Mouse (Mus musculus) layer of hippocampus, postnatal 10 days (tissue): ENCODE measurements around the gene Cpeb4. TPM values are rescaled to one million over a fixed set of nuclear protein-coding genes. Genes with fewer than 3 reads are reported as not detected.
"Not testable (repeated sequence)": the region's sequence is repeated elsewhere in the genome, so short reads cannot be mapped to it uniquely, and the experiment has no call there.

Experiments
- DNase-seq, 2 experiments: peaks; one replicate each; pipeline ENCODE4 v3.0.0; 2021; ENCODE audit warnings: low spot score in 2 of 2
- long read RNA-seq: library from polyadenylated mRNA; stranded (forward); transcript quantifications from one replicate; pipeline ENCODE4 v2.0.0, GENCODE M21; 2023
- total RNA-seq, 2 experiments: library from RNA; stranded (reverse); gene quantifications; 2 replicates each; pipeline ENCODE4 v1.2.3; 2021

The Cpeb4 gene
- 100 to 1,000 TPM; 134 to 142 TPM for total RNA-seq
- long read RNA-seq, full-length matches to known transcripts = 3 of 11 reads
- long read RNA-seq, partial matches to known transcripts = 7 of 11 reads
- long read RNA-seq, other reads (novel, unspliced or antisense) = 1 of 11 reads

DNA sequence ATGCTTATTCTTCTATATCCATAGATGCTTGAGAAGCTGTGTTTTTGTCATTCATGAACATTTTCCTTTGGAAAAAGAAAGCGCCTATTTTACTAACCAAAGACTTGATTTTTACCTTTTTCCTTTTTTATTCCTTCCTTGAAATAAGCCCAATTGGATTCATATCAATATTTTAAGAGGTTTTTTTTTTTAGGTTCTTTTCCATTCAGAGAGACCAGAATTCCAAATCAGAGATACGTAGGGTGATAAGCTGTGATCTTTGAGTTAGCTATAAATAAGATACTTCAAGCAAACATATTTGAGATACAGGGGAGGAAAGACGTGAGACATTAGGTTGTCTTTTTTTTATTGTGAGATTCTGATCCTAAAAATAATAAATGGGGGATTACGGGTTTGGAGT is at the start of gene Cpeb4:
Cpeb4 (plus strand) TSS at position 301 of the 400 bp plus-strand sequence.
- DNase-seq = no peak

DNA sequence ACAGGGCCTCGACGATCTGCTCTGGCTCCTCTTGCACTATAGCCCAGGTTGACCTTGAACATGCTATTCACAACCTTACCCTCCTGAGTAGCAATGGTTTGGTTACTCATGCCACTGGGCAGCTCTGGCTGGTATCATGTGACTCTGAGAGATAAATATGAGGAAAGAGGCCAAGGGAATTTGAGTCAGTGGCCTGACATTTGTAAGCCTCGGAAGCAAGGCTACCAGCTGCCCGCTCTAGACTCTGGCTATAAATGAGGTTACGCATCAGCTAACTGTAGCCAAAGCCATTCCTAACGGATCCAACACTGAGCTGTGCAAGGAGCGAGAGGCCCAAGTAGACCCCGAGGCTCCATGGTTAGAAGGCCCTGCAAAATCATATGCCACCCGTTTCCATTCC is 49.5 kb upstream of the Cpeb4 start:
- DNase-seq = no peak

DNA sequence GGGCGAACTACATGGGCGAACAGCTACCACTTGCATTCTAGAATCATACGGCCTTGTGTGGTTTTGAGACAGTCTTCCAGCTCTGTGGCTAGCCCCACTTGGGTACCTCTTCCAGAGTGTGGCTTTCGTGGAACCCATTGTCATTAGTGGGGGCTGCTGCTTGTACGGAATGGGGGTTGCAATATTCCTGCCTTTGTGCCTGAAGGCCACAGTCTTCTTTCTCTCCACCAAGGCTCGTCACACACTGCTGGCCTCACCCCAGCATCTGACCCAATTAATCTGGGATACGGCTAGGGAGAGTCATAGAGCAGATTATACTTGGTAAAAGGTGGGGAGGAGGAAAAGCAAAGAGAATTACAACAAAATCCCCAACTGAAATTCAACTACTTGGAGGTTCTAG is 48.5 kb upstream of the Cpeb4 start:
- no peak for DNase-seq

DNA sequence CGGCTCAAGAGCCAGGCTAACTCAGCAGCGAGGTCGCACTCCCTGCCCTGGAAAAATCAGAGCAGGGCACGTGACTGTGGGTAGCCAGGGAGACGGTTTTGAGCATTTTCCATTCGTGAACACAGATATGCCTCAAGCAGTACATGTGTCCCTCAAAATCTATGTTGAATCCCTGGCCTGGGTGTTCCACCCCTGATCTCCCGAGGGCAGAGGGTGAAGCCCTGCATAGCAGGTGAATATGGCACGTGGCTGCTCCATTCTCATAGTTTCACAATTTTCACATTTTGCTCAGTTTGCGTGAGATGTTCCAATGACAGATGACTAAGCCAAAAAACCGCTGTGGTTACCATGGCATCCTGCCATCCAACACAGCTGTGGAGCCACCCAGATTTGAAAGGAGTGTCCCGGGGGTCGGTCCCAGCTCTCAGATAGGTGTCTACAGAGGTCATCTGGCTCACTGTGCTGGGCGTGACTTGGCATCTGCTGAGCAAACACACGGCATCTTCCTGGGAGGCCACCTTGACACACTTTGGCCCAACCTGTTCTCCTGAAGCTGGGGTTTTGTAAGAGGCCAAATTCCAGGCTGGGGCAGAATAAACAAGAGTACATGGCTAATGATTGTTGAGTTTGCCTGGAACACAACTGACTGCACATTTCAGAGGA is 47.4 kb upstream of the Cpeb4 start:
- no peak for DNase-seq

DNA sequence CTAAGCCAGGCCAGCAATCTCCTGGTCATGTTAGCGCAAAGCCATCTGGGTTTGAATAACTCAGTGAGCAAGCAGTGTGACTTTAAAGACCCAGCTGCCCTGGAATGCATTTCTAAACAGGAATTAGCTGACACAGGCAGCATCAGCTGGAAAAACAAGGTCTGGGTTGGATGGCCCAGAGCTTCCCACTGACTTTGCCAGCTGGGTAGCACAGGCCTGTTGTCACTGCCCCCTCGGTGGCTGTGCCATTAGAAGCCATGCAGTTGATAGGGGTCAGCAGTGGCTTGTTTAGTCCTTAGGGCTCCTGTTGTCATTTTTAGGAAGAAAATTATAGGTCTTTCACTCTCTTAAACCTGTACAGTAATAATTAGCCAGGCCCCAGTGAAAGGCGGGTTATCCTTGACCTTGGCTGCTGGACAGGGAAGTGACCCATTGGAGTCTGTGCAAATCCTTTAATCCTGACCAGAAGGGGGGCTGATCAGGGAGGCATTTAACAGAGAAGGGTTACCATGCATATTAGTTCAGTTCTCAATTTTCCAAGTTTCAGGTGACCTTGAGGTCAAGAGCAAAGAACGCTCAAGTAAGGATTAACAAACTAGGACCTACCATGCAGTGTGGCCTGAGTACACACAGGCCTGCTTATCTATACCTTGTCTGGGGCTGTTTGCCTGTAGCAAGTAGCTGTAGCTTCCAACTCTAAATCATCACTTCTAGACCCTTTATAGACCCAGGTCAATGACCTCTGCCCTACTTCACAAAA is 43.8 kb upstream of the Cpeb4 start:
- no peak for DNase-seq

DNA sequence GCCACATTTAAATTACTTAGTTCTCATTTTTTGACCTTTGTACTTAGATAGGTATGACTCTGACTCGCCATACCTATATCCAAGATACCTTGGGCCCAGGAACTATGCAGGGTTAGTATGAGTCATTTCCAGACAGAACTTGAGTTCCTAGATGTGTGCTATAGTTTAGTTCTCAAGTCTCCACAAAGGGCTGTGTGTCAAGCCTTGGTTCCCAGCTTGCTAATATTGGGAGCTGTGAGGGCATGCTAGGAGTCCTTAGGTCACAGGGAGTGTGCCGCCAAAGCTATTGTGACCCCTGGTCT is 43.3 kb upstream of the Cpeb4 start:
- no peak for DNase-seq

DNA sequence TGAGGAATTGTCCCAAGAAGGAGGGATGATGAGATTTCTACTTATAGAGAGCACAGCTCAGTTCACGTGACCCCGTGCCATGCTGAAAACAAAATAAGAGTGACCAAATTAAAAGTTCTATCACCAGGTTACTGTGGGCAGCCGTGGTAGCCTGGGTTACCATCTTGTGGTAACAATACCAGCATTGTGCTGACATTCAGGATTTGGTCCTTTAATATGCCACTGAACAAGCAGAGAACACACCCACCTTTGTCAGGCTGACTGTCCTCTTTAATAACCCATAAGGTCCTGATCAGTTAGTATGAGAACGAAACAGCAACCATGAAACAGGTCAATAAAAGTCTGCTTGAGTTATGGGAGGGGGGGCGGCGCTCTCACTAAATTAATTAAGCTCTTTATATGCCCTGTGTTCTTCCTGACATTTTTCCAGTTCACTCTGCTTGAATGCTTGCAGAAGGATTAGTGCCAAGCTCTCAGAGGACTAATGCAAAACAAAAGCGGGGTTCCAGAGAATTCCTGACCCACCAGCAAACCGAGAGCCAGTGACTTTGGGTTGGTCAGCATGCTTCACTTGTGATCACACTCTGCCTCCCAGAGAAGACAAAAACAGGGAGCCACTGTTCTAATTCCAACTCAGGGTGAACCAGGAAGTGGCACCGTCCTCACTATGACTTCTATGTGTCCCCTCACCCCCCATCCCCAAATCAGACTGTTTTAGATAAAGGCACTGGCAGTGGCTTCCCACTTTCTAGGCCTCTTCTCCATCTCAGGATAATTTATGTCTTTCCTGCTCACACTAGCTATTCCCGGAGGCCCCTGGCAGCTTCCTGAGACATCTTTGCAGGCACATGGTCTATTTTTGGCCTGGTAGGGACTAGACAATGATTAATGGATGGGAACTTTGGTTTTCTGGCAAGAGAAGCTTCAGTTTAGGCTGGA is 41.5 kb upstream of the Cpeb4 start:
- no peak for DNase-seq

DNA sequence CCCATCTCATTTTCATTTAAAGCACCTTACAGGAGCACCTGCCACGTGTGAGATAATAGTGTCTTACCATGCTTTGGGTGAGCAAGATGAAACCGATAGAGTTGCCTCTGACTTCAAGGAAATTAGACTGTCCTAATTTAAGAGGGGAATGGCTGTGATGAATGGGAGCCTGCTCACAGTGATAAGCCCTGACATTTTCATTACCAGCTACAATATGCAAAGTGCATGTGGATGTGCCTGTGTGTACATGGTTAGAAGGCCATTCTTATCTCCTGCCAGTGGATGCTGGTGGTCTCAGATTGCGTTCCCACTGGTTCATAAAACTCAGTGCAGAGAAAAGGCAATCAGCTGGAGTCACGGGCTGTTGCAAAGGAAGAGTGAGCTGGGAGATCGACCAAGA is 40.6 kb upstream of the Cpeb4 start:
- no peak for DNase-seq

DNA sequence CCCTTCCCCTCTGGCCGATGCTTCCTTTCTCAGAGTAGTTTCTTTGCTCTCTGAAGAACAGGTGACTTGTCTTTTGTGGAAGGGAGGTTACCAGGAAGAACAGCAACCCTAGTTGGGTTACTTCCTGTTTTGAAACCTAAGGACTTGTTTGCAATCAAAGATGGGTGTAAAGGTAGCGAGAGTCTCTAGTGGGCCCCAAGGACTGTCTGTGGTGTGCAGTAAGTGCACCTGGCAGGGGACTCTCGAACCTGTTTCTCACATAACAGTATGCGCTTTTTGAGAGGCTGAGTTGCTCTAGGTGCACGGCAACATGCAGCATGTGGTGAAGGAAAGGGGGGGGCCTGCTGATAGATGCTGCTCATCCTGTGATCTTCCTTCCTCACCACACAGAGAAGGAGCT is 40.0 kb upstream of the Cpeb4 start:
- DNase-seq = no peak

DNA sequence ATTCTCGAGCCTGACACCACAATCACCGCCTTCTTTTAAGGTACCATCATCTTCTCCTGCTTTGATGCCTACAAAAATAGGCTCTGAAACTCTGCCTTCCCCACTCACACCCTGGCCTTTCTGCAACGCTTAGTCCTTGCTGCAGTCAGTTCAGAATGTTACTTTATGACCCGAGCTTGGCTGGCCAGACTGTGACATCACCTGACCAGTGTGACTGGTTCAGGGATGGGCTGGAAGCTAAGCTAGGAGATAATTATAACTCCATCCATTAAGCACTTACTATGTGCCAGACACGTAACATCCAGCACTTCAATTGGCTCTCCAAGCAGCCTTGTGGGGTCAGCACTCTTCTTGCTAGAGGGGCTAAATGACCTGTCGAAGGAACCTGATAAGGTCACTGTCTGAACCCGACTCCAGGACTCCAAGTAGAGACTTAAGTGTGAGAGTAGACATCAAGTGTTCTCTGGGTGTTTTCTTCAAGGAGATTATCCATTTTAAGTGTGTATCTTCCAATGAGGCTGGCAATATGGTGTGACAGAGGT is 39.5 kb upstream of the Cpeb4 start:
- no peak for DNase-seq

DNA sequence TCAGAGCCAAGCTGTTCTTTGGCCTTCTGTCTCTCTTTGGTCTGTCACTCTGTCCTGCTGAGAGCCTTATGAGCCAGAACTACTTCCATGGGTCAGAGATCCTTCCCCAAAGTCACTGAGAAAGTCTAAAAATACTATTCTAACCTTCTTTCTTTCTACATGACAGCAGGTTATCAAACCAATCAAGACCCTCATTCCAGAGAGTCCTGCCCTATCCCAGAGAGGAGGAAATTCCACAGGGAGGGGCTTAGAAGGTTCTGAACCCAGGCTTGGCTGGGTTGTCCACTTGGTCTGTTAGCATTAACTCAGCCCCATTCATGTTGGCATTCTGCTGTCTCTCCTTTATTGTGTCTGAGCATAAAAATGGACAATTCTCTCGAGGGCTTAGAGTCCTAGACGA is 38.5 kb upstream of the Cpeb4 start:
- DNase-seq = no peak

DNA sequence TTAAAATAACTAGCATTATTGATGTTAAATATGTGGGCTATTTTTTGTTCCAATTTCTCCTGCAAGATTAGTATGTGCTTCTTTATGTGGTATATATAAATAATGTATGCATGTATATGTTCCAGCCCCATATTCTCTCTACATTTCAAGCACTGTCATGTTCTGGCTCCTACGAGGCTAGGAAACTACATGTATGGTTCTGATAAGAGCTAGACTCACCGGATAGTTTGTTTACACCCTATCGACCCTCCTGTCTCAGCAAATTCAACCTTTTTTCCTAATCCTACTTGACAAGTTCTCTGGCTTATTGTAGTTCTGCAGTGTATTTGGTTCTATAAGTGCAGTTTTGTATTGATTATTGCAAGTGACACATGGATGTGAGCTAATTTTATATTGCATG is 36.7 kb upstream of the Cpeb4 start:
- no peak for DNase-seq

DNA sequence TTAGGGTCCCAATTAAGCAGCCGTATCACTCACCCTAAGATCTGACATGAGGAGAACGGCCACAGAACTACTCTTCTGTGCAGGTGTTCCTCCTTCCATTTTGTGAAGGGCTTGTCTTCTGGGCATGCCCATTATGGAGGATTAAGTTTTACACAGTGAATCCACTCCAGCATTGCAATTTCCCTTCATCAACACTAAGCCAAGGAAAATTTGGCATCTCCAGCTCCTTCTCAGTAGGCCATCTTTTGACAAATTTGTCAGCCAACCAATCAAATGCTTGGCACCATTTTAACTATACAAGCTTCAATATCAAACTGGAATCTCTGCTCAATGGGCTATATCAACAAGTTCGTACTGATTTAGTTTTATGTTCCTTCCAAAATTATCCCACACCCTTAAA is 34.8 kb upstream of the Cpeb4 start:
- no peak for DNase-seq

- no peak for DNase-seq
Observed at GRCm38 (mm10) chr11:31837753-31838152, 34.3 kb upstream of the Cpeb4 start.

DNA sequence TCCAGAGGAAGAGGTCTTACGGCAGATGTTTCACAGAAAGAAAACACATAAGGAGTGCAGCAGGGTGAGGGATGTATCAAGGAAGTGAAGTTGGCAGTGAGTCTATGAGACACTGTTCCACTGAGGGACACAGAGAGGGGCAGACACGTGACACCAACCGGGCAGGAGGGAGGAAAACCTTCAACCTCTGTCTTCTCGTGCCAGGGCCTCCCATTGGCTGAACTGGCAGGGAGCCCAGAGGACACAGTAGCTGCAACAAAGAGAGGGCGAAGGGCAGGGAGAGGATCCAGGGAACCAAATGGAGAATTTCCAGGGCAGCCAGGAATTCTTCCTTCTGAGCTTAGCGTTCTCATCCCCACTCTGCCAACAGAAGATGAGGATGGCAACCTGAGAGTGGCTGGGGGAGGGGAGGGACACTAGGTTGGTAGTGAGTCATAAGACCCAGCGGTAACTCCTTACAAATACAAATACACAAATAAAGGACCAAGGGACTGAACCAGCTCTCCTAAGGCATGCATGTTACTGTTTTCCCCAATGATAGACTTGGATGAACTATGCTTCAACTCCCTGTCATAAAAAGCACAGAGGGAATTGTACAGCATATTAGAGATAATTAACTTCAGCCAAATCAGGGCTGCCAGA is 33.4 kb upstream of the Cpeb4 start:
- peak; percentile 76 to 81 for DNase-seq

GRCm38 (mm10) chr11:31839084-31839460 is 32.9 kb upstream of the Cpeb4 start:
- DNase-seq = no peak

- no peak for DNase-seq
Observed at GRCm38 (mm10) chr11:31842171-31842959, 29.6 kb upstream of the Cpeb4 start.

- no peak for DNase-seq
Observed at GRCm38 (mm10) chr11:31843177-31843833, 28.7 kb upstream of the Cpeb4 start.

DNA sequence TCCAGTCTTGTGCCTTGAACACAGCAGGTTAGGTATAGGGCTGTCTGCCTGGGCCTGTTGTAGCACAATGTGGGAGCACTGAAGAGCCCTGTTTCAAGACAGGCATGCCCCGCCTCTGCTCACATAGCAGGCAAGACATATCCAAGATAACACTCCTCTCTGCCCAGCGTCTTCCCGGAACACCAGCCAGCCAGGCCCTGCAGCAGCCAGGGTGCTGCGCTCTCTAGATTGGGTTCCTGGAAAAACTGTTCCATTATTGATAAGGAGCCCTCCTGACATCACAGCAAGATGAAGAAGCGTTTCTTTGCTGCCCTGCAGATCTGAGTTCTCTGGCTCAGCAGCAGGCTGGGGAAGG is 28.2 kb upstream of the Cpeb4 start:
- no peak for DNase-seq

- not testable (repeated sequence) for DNase-seq
Observed at GRCm38 (mm10) chr11:31845111-31845510, 26.9 kb upstream of the Cpeb4 start.
